Mouse (Mus musculus): ENCODE data around the gene Daam1.

The Daam1 gene

GRCm38 (mm10) chr12:71957496-71957895, 126.6 kb downstream of the Daam1 start:
- POLR2A ChIA-PET, result interaction anchor here in 1 of 4 experiments (1.0 to 1.7 kb wide), 3 partner anchors 12 to 31 kb away, joined by 3 to 5 read pairs (median 3); no protein-coding TSS in a partner anchor
- CTCF ChIA-PET, result interaction anchor here in 1 of 4 experiments (0.6 kb wide), 1 partner anchor 355 kb away, joined by 3 read pairs; no protein-coding TSS in a partner anchor

- ChIA-PET CTCF (interaction anchor here in 3 of 4 experiments (0.6 to 0.7 kb wide), 5 partner anchors 61 to 275 kb away, joined by 3 to 18 read pairs (median 4); no protein-coding TSS in a partner anchor), POLR2A (interaction anchor here in 3 of 4 experiments (0.6 to 1.7 kb wide), 19 partner anchors 8 to 886 kb away, joined by 3 to 6 read pairs (median 4); partner anchors contain the start of genes Jkamp (in 1 of the 3) and L3hypdh (in 1 of the 3))
Measured at GRCm38 (mm10) chr12:71959351-71959991, 128.6 kb downstream of the Daam1 start.

GRCm38 (mm10) chr12:71961671-71962070, 130.8 kb downstream of the Daam1 start:
- CTCF ChIA-PET, result interaction anchor here in 1 of 4 experiments (0.5 kb wide), 1 partner anchor 36 kb away, joined by 3 read pairs; no protein-coding TSS in a partner anchor
- POLR2A ChIA-PET, result interaction anchor here in 2 of 4 experiments (1.1 to 1.2 kb wide), 2 partner anchors 13 to 15 kb away, joined by 3 read pairs; no protein-coding TSS in a partner anchor

- ChIA-PET POLR2A (interaction anchor here in 2 of 4 experiments (0.8 to 1.2 kb wide), 4 partner anchors 10 to 41 kb away, joined by 3 to 4 read pairs (median 4); no protein-coding TSS in a partner anchor), CTCF (interaction anchor here in 1 of 4 experiments (1.0 kb wide), 1 partner anchor 51 kb away, joined by 3 read pairs; no protein-coding TSS in a partner anchor)
Measured at GRCm38 (mm10) chr12:71962616-71963015, 131.7 kb downstream of the Daam1 start.

GRCm38 (mm10) chr12:71968592-71968991, 137.7 kb downstream of the Daam1 start:
- ChIA-PET CTCF (no interaction called here), POLR2A (interaction anchor here in 3 of 4 experiments (0.6 to 1.4 kb wide), 9 partner anchors 9 to 1985 kb away, joined by 3 to 6 read pairs (median 3); no protein-coding TSS in a partner anchor)

GRCm38 (mm10) chr12:71969022-71969421, 138.1 kb downstream of the Daam1 start:
- ChIA-PET POLR2A (interaction anchor here in 3 of 4 experiments (0.6 to 1.4 kb wide), 6 partner anchors 9 to 866 kb away, joined by 3 to 8 read pairs (median 3); no protein-coding TSS in a partner anchor), CTCF (no interaction called here)

- ChIA-PET CTCF (no interaction called here), POLR2A (interaction anchor here in 3 of 4 experiments (0.8 to 1.4 kb wide), 4 partner anchors 10 to 40 kb away, joined by 3 to 8 read pairs (median 4); no protein-coding TSS in a partner anchor)
Measured at GRCm38 (mm10) chr12:71969439-71969838, 138.6 kb downstream of the Daam1 start.

- ChIA-PET POLR2A (interaction anchor here in 2 of 4 experiments (1.0 to 1.9 kb wide), 4 partner anchors 10 to 21 kb away, joined by 3 to 6 read pairs (median 6); no protein-coding TSS in a partner anchor), CTCF (no interaction called here)
Measured at GRCm38 (mm10) chr12:71969941-71970629, 139.2 kb downstream of the Daam1 start.

GRCm38 (mm10) chr12:71970791-71971654, 140.1 kb downstream of the Daam1 start:
- ChIA-PET POLR2A (interaction anchor here in 2 of 4 experiments (0.6 to 1.9 kb wide), 6 partner anchors 12 to 448 kb away, joined by 3 to 6 read pairs (median 6); partner anchors contain the start of genes Jkamp (in 1 of the 2) and L3hypdh (in 1 of the 2)), CTCF (interaction anchor here in 1 of 4 experiments (0.6 kb wide), 1 partner anchor 560 kb away, joined by 3 read pairs; no protein-coding TSS in a partner anchor)

GRCm38 (mm10) chr12:71972126-71972525, 141.2 kb downstream of the Daam1 start:
- ChIA-PET POLR2A (interaction anchor here in 3 of 4 experiments (0.6 to 1.9 kb wide), 7 partner anchors 9 to 16 kb away, joined by 3 to 6 read pairs (median 3); no protein-coding TSS in a partner anchor), CTCF (no interaction called here)

GRCm38 (mm10) chr12:71972619-71973266, 141.9 kb downstream of the Daam1 start:
- CTCF ChIA-PET, result interaction anchor here in 1 of 4 experiments (0.6 kb wide), 1 partner anchor 253 kb away, joined by 3 read pairs; no protein-coding TSS in a partner anchor
- POLR2A ChIA-PET, result interaction anchor here in 2 of 4 experiments (0.5 to 1.5 kb wide), 5 partner anchors 9 to 15 kb away, joined by 3 to 6 read pairs (median 3); no protein-coding TSS in a partner anchor

GRCm38 (mm10) chr12:71973577-71973976, 142.7 kb downstream of the Daam1 start:
- ChIA-PET CTCF (no interaction called here), POLR2A (interaction anchor here in 2 of 4 experiments (1.3 to 1.5 kb wide), 2 partner anchors 8 to 15 kb away, joined by 3 to 6 read pairs; no protein-coding TSS in a partner anchor)

GRCm38 (mm10) chr12:71975626-71976025, 144.7 kb downstream of the Daam1 start:
- ChIA-PET POLR2A (interaction anchor here in 3 of 4 experiments (1.1 to 1.7 kb wide), 6 partner anchors 9 to 15 kb away, joined by 3 to 4 read pairs (median 3); no protein-coding TSS in a partner anchor), CTCF (no interaction called here)

GRCm38 (mm10) chr12:71976361-71976960, 145.6 kb downstream of the Daam1 start:
- CTCF ChIA-PET, result interaction anchor here in 1 of 4 experiments (0.6 kb wide), 1 partner anchor 77 kb away, joined by 3 read pairs; no protein-coding TSS in a partner anchor
- POLR2A ChIA-PET, result interaction anchor here in 2 of 4 experiments (1.0 to 1.3 kb wide), 5 partner anchors 10 to 25 kb away, joined by 3 to 4 read pairs (median 3); no protein-coding TSS in a partner anchor

GRCm38 (mm10) chr12:71977364-71977763, 146.5 kb downstream of the Daam1 start:
- CTCF ChIA-PET, result no interaction called here
- POLR2A ChIA-PET, result interaction anchor here in 1 of 4 experiments (1.2 kb wide), 1 partner anchor 11 kb away, joined by 3 read pairs; no protein-coding TSS in a partner anchor

- ChIA-PET CTCF (interaction anchor here in 2 of 4 experiments (0.6 to 1.6 kb wide), 3 partner anchors 8 to 10 kb away, joined by 3 read pairs; no protein-coding TSS in a partner anchor), POLR2A (interaction anchor here in 1 of 4 experiments (0.7 to 2.2 kb wide), 3 partner anchors 10 to 104 kb away, joined by 4 read pairs; no protein-coding TSS in a partner anchor)
Measured at GRCm38 (mm10) chr12:71978513-71979352, 147.9 kb downstream of the Daam1 start.
